Mouse (Mus musculus): Measurements from ENCODE around the gene Tet3. TPM values are rescaled to one million over a fixed set of nuclear protein-coding genes. Genes with fewer than 3 reads are reported as not detected.

The Tet3 gene
- total and polyA plus RNA-seq, 2 experiments from 2014 or later, result 30.8 to 41.9 TPM

DNA sequence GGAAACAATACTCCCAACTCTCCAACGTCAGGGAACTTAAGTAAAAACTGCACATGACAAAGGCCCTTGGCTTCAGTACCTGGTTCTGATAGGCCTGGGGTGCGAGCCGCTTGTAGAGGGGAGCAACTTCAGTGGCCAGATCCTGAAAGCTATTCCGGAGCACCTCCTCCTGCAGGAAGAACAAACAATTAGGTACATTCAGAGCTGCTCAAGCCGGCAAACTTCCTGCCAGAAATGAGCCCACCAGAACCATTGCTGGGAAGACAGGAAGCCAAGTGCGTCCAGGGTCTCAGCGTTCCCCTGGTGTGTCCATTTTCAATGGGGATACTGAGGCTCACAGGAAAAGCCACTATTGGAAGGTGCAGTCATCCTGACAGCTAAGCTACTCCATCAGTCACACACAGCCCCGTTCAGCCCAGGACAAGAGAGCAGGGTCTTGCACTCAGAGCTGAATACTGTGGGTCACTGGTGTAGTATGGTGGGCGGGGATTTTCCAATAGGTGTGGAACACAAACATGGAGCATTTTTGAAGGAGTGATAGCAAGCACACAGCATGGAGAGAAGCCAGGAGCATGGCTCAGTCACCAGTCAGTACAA is 85.1 kb downstream of the Tet3 start:
- Histone ChIP-seq H3K9ac (replicated peaks; ENCODE audit: low read length) (no peak overlapping the region), H3K9me3 (ENCODE audit: low read length) (no peaks in the 10 kb centered on the region), H3K27ac (no peak overlapping the region), H3K36me3 (ENCODE audit: insufficient read depth, low read length) (peaks cover 87% of the 10 kb centered on the region), H3K4me1 (ENCODE audit: insufficient read depth, low read length) (no peaks in the 10 kb centered on the region), H3K4me2 (ENCODE audit: low read depth, low read length) (no peak overlapping the region), H3K4me3 (ENCODE audit: low read length) (no peak overlapping the region), H3K27me3 (ENCODE audit: insufficient read depth, low read length) (no peaks in the 10 kb centered on the region)
- no peak for TF ChIP-seq CTCF (IDR thresholded peaks at IDR 0.05; ENCODE audit: low read depth)
- ATAC-seq, result no peak
- DNase-seq (ENCODE audit: low spot score), result no peak
- 83% methylated on average over 9 of the region's 9 CpGs for WGBS

DNA sequence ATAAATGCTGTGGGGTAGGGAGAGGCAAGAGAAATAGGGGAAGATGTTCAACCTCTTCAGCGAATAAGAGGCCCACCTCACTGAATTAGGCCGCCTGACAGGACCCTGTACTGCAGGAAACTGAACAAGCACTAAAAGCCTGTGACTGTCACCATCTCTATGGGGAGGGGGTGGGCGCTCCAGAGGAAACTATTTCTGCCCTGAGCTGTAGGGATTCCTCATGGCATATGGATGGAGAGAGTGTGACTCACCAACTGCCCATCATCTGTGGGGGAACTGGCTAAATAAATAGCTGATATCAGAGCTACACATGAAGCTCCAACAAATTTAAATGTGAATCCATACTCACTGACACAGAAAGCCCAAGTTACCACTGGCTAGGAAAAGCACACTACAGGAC is 87.5 kb downstream of the Tet3 start:
- DNase-seq (ENCODE audit: low spot score) (no peak), ATAC-seq (no peak)
- Histone ChIP-seq H3K9ac (replicated peaks; ENCODE audit: low read length) (no peak overlapping the region), H3K27me3 (ENCODE audit: insufficient read depth, low read length) (no peaks in the 10 kb centered on the region), H3K27ac (no peak overlapping the region), H3K4me3 (ENCODE audit: low read length) (no peak overlapping the region), H3K4me2 (ENCODE audit: low read depth, low read length) (no peak overlapping the region), H3K4me1 (ENCODE audit: insufficient read depth, low read length) (no peaks in the 10 kb centered on the region), H3K9me3 (ENCODE audit: low read length) (no peaks in the 10 kb centered on the region), H3K36me3 (ENCODE audit: insufficient read depth, low read length) (peaks cover 86% of the 10 kb centered on the region)
- 95% methylated on average over 3 of the region's 3 CpGs for WGBS
- TF ChIP-seq CTCF (IDR thresholded peaks at IDR 0.05; ENCODE audit: low read depth), result no peak

DNA sequence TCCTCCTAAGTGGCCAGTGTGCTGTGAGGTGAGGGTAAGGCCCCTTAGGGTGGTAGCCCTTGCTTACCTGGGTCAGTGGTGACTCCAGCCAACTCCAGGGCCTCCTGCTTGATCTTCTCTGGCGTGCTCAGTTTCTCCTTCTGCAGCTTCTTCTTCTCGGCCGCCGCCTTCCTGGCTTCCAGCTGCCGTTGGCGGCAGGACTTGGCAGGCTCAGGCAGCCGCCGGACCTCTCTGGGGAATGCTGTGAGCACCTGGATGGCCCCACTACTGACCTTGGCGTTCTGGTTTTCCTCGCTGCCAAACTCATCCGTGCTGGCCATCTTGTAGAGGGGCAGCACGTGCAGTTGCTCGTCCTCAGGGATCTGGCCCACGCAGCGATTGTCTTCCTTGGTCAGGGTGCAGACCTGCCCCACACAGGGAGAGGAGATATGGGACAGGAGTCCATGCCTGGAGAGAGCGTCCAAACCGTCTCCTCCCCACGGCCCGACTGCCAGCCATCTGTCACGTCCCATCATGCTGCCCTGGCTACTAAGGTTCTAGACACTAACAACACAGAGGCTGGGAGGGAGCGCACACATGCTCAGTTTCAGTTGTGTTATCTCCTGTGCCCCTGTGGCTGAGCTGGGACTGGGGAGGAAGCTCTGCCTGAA is 88.4 kb downstream of the Tet3 start:
- WGBS, result 78% methylated on average over 21 of the region's 21 CpGs
- peaks cover 80% of the 10 kb centered on the region for H3K36me3 ChIP-seq (ENCODE audit: insufficient read depth, low read length)

DNA sequence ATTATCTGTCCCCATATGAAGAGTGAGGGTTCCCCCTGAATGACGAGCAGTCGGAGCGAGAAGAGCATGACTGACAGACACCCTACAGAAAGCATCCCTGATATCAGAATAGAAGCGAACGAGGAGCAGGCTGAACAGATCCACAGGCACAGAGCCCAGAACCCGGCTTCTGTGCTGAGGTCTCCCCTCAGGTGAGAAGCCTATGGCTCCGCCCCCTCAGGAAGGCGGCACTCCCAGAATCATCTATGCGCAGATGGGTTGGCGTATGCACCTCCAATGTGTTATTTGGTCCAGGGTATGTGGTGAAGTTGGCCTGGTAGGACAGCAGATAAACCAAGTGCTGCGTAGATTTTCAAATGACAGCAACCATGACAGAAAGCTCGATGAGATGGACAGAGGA is 95.8 kb downstream of the Tet3 start:
- H3K36me3 ChIP-seq (ENCODE audit: insufficient read depth, low read length), result peaks cover 38% of the 10 kb centered on the region
- no peaks in the 10 kb centered on the region for H3K27me3 ChIP-seq (ENCODE audit: insufficient read depth, low read length)
- ATAC-seq, result no peak

More for the DNA sequence above, 88.4 kb downstream of the Tet3 start:
- no peak for TF ChIP-seq CTCF (IDR thresholded peaks at IDR 0.05; ENCODE audit: low read depth)
- ATAC-seq (no peak), DNase-seq (ENCODE audit: low spot score) (no peak)
- Histone ChIP-seq H3K9ac (replicated peaks; ENCODE audit: low read length) (no peak overlapping the region), H3K4me2 (ENCODE audit: low read depth, low read length) (no peak overlapping the region), H3K9me3 (ENCODE audit: low read length) (no peaks in the 10 kb centered on the region), H3K27ac (no peak overlapping the region), H3K4me1 (ENCODE audit: insufficient read depth, low read length) (no peaks in the 10 kb centered on the region), H3K4me3 (ENCODE audit: low read length) (no peak overlapping the region), H3K27me3 (ENCODE audit: insufficient read depth, low read length) (no peaks in the 10 kb centered on the region)

GRCm38 (mm10) chr6:83361523-83362248 is 97.2 kb downstream of the Tet3 start:
- Histone ChIP-seq H3K4me2 (ENCODE audit: low read depth, low read length) (no peak overlapping the region), H3K36me3 (ENCODE audit: insufficient read depth, low read length) (peaks cover 28% of the 10 kb centered on the region; the same call in 1 of the 2 replicates)
- 86% methylated on average over 11 of the region's 11 CpGs for WGBS

More for the DNA sequence above, 95.8 kb downstream of the Tet3 start:
- Histone ChIP-seq H3K4me2 (ENCODE audit: low read depth, low read length) (no peak overlapping the region), H3K27ac (no peak overlapping the region), H3K9me3 (ENCODE audit: low read length) (no peaks in the 10 kb centered on the region), H3K4me3 (ENCODE audit: low read length) (no peak overlapping the region), H3K4me1 (ENCODE audit: insufficient read depth, low read length) (no peaks in the 10 kb centered on the region), H3K9ac (replicated peaks; ENCODE audit: low read length) (no peak overlapping the region)
- DNase-seq (ENCODE audit: low spot score), result no peak
- WGBS, result 90% methylated on average over 12 of the region's 12 CpGs
- TF ChIP-seq CTCF (IDR thresholded peaks at IDR 0.05; ENCODE audit: low read depth), result no peak

GRCm38 (mm10) chr6:83357436-83357835 is 101.4 kb downstream of the Tet3 start:
- H3K9me3 ChIP-seq (ENCODE audit: low read length), result no peaks in the 10 kb centered on the region
- DNase-seq (ENCODE audit: low spot score), result no peak
- ATAC-seq, result no peak
- H3K27me3 ChIP-seq (ENCODE audit: insufficient read depth, low read length), result no peaks in the 10 kb centered on the region
- H3K4me1 ChIP-seq (ENCODE audit: insufficient read depth, low read length), result no peaks in the 10 kb centered on the region
- H3K4me3 ChIP-seq (ENCODE audit: low read length), result no peak overlapping the region
- H3K9ac ChIP-seq (replicated peaks; ENCODE audit: low read length), result no peak overlapping the region
- TF ChIP-seq CTCF (IDR thresholded peaks at IDR 0.05; ENCODE audit: low read depth), result no peak
- 90% methylated on average over 10 of the region's 10 CpGs for WGBS
- no peak overlapping the region for H3K4me2 ChIP-seq (ENCODE audit: low read depth, low read length)
- peaks cover 38% of the 10 kb centered on the region for H3K36me3 ChIP-seq (ENCODE audit: insufficient read depth, low read length)
- no peak overlapping the region for H3K27ac ChIP-seq

More at GRCm38 (mm10) chr6:83361523-83362248, 97.2 kb downstream of the Tet3 start:
- no peak overlapping the region for H3K27ac ChIP-seq
- no peak overlapping the region for H3K9ac ChIP-seq (replicated peaks; ENCODE audit: low read length)
- no peak for TF ChIP-seq CTCF (IDR thresholded peaks at IDR 0.05; ENCODE audit: low read depth)
- no peak for DNase-seq (ENCODE audit: low spot score)
- H3K9me3 ChIP-seq (ENCODE audit: low read length), result no peaks in the 10 kb centered on the region
- no peak for ATAC-seq
- no peaks in the 10 kb centered on the region for H3K4me1 ChIP-seq (ENCODE audit: insufficient read depth, low read length)
- H3K27me3 ChIP-seq (ENCODE audit: insufficient read depth, low read length), result no peaks in the 10 kb centered on the region
- no peak overlapping the region for H3K4me3 ChIP-seq (ENCODE audit: low read length)
